Mouse (Mus musculus) embryonic fibroblast, embryonic 13.5 days (primary cell): ENCODE results near the gene Slit1.

Source experiments
- CTCF ChIP-seq: IDR thresholded peaks from 2 replicates; pipeline ENCODE4 v1.5.1; 2011; ENCODE audit warnings: mild to moderate bottlenecking, control low read depth, low read length, moderate library complexity, borderline replicate concordance; ENCODE audit not compliant: insufficient read depth
- POLR2A ChIP-seq: IDR thresholded peaks from 2 replicates; pipeline ENCODE4 v1.6.1; 2011; ENCODE audit warnings: low read depth, mild to moderate bottlenecking, control low read depth, low read length, moderate library complexity

- TF ChIP-seq CTCF (no peak), POLR2A (no peak)
Observed at GRCm38 (mm10) chr19:41617102-41617501, 126.4 kb downstream of the Slit1 start.
